Mouse (Mus musculus) kidney, postnatal 14 days (tissue): ENCODE data around the gene Asb18.
A peak's percentile ranks its signal among the peaks of the same experiment; 100 is the strongest.

ENCODE experiments used
- DNase-seq: peaks from one replicate; pipeline ENCODE4 v3.0.0; 2022; ENCODE audit warnings: mixed read lengths

Asb18 gene

DNA sequence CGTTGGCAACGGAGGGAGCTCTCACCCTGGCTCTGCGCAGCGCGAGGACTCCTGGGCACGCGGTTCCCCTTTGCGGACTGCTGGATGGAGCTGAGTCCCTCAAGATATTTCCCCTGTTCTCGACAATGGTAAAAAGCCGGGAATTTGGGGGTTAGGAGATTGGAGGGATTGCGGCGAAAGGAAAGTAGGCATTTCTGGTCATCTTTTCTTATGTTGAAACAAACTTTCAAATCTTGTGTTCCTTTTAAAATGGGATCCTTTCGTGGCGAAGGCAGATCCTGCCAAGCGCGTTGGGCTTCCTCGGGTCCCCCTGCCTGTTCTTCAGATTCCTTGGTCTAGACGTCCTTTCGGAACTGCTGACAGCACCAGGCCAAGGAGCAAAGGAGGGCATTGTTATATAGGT lies 82.4 kb downstream of the Asb18 start:
- no peak for DNase-seq

- DNase-seq: peak; percentile 75
Observed at GRCm38 (mm10) chr1:89931120-89931519, 83.3 kb downstream of the Asb18 start, which contains the start of gene Gbx2. Gene Gbx2 (minus strand): TSS chr1:89931179.

GRCm38 (mm10) chr1:89930551-89930950 lies 83.9 kb downstream of the Asb18 start:
- DNase-seq: no peak

DNA sequence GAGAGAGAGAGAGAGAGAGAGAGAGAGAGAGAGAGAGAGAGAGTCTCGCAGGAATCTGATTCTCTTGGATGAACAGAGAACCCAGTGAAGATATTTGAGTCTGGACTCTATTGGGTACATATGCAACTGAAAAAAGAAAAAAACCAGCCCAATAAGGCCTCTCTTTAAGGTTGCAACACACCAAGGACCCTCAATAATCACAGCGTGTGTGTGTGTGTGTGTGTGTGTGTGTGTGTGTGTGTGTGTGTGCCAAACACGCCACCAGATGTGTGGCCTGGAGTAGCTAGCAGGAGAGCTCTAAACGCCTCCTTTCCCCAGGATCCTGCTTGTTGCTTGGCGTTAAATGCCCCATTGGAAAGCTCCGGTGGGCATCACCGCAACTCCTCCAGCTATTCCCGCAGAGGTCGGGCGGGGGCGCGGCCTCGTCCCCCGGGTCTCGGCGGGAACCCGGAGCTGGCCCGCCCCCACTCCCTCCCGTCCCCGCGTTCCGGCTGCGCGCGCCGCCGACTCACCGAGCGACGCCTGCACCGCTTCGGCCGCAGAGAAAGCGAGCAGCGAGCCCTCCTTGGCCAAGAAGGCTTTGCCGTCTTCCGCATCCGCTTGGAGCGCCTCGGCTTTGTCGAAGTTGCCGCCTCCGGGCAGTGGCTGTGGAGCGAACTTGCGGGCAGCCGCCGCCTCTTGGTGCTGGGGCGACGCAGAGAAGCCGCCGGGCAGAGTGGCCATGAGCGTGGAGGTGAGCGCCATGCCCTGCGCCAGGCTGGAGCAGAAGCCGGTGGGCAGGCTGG lies 84.6 kb downstream of the Asb18 start:
- DNase-seq: peak; percentile 38

DNA sequence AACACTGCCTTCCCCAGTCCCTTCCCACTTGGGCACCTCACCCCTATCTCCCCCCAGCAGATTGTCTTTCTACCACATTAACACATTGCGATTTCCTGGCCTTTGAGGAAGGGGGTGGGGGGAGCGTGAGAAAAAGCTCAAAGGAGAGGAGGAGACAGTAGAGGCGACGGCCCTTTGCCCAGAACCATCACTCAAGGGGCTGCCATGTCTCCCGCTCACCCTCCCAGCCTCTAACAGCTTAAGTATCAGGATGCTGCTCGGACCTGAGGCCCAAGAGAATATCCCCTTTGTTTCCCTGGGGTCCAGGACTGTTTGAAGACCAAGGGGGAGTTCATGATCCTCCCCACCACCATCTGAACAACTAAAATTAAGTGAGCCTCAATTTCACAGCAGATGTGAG lies 85.3 kb downstream of the Asb18 start:
- DNase-seq: no peak

- DNase-seq: no peak
Observed at GRCm38 (mm10) chr1:89928676-89929075, 85.8 kb downstream of the Asb18 start.

GRCm38 (mm10) chr1:89927061-89927661 lies 87.3 kb downstream of the Asb18 start:
- peak; percentile 47 for DNase-seq

DNA sequence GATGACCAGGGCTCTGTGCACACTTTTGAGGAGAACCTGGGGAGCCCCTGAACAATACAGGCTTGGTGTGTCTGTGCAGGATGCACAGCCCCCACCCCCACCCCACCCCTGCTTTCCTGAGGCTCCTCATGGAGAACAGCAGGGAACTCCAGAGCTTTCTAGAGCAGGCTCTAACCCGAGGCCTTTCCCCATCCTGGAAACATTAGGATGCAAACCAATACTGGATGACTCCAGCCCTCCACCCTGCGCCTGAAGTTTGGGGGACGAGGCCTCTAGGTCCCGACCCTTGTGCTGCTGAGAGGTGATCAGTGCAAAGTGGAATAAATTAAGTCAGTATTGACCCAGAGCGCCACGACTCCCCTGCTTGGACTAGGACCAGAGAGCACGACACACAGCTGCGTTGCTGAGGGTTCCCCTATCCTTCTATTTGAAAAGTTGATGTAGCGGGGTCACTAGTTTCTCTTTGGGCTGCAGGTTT lies 87.8 kb downstream of the Asb18 start:
- DNase-seq: no peak

DNA sequence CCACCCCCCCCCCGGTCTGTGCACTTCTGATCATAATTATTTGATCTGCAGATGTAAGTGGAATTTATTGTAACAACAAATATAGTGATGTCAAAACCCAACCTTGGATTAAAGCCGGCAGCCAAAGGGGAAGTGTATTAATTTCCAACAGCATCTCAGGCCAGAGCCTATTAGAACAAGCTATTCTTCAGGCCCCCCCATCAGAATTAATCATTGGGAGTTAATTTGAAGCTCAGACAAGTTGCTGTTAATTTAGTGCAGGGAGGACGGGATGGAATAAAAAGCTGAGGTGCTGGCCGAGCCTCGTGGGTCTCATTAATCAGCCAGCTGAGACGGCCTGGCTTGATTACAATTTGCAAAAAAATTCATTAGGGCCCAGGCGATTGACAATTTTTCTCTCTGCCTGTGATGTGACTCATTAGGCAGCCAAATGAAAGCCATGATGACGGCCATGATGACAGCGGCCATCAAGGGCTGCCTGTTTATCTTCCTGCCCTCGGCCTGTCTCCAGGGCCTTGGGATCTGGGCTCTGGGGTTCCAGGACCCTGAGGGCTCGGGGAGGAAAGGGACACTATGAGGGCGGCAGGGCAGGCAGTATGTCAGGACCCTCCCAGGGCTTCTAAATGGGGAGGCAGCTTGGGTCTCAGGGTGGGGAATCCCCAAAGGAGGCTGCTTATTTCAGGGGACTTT lies 88.8 kb downstream of the Asb18 start:
- DNase-seq: no peak

DNA sequence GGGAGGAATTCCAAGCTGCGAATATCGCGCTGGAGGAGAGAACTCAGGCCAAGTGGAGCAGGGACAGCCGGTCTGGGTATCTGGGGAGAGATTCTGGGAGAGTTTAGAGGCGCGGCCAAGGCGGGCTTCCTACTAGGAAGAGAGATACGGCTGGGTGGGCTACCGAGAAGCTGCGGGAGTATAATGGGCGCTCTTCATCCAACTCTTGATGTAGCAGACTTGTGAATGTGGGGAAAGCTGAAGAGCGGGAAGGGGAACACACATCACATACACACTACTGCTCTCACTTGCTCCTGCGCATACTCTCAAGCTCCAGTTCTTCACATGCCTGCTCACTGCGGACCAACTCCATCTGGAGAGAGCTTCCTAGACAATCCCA lies 90.8 kb downstream of the Asb18 start:
- DNase-seq: no peak

DNA sequence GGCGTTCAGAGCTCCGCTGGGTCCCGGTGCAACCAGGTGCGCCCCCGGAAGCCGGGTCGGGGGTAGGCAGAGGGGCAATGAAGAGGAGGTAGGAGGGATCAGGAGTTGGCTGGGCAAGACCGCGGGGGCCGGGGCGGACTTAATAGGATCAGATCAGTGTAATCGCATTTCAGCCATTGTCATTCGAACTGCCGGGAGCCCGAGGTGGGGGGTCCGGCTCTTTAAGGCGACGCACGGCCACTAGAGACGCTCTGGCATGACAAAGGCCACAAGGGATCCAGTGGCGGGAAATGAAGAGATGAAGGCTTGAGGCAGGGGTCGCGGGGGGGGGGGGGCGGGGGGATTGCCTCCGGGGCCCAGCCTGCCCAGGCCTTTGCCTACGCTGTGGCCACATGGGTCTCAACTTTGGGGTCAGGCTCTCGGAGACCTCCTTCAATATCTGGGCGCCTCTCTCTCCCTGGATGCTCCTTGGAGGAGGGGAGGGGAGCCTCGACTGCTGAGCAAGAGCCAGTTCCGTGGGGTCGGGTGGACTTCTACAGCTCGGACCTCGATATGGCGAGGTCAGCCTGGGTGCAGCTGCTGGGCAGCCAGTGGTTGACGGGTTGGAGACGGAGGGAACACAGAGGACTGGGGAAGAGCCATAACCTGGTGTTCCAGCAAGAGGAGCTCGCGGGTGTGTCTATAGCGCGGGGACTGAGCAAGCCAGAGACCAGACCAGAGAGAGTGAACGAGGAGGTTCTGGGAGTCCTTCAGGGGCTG lies 91.4 kb downstream of the Asb18 start:
- DNase-seq: no peak

DNA sequence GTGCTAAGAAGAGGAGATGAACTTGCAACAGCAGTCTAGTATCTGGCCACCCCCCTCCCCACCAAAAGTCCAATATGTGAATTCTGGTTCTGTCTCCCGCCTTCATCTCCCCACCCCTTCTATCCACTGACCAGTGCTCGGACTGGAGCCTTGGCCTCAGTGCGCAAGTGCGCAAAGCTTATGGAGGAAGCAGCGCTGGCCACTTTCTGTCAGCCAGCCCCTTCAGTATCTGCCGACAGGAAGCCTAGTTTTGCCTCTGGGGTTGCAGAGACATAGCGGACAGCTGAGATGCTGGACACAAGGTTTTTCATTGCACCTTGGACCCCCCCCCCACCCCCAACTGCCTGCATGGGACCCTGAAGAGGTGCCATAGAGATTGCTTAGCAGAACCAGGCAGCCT lies 92.2 kb downstream of the Asb18 start:
- no peak for DNase-seq

GRCm38 (mm10) chr1:89921806-89922205 lies 92.7 kb downstream of the Asb18 start:
- no peak for DNase-seq

DNA sequence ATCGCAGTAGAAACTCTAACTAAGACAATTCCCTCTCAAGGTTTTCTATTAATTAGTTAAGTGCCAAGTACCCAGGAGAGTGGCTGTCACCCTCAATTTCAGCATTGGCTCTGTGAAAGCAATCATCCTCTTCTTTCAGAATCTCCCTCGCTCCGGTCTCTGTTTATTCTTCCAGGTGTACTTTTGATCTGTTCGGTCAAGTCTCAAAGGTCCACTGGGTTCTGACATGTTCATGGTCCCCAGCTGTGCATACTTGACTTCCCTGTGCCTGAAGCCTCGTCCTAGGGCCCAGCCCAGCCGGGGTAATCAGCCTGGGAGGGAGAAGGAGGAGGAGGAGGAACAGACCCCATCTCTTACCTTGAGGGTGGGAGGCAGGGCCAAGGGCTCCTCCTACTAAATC lies 95.3 kb downstream of the Asb18 start:
- DNase-seq: no peak

DNA sequence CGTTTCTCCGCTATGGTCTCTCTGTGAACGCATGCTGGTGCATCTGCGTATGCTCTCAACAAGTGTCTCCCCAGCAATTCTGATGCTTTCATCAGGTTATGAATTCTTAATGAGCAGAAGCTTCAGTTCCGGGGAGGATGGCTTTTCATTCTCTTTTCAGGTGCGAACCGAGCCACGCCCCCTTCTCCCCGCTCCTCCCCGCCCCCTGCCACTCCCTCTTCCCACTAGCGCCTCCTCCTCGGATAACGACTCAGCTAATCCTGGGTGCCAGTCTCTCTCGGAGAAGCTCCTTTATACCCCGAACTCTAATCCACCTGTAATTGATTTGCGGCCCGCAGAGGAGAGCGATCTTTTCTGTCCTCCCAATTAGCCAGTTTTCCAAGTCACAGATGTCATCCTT lies 96.4 kb downstream of the Asb18 start:
- no peak for DNase-seq

GRCm38 (mm10) chr1:89913611-89914010 lies 100.9 kb downstream of the Asb18 start:
- no peak for DNase-seq

- no peak for DNase-seq
Observed at GRCm38 (mm10) chr1:89912392-89912791, 102.1 kb downstream of the Asb18 start.

- DNase-seq: no peak
Observed at GRCm38 (mm10) chr1:89909796-89910195, 104.7 kb downstream of the Asb18 start.

GRCm38 (mm10) chr1:89902641-89903040 lies 111.8 kb downstream of the Asb18 start:
- DNase-seq: no peak

GRCm38 (mm10) chr1:89902236-89902635 lies 112.2 kb downstream of the Asb18 start:
- no peak for DNase-seq

DNA sequence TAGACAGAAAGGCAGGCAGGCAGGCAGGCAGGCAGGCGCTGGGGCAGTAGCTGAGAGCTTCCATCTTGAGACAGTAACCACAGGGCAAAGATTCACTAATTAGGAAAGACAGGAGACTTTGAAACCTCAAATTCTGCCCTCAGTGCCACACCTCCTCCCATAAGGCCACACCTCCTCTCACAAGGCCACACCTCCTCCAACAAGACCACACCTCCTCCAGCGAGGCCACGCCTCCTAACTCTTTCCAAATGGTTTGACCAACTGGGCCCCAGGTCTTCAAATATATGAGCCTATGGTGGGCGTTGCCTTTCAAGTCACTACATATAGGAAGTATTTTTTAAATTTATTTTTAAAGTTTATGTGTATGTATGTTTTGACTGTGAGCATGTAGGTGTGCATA lies 113.1 kb downstream of the Asb18 start:
- DNase-seq: no peak
